Comparison of ENCODE assay signal across 9 mouse cellular contexts in the genomic region with DNA sequence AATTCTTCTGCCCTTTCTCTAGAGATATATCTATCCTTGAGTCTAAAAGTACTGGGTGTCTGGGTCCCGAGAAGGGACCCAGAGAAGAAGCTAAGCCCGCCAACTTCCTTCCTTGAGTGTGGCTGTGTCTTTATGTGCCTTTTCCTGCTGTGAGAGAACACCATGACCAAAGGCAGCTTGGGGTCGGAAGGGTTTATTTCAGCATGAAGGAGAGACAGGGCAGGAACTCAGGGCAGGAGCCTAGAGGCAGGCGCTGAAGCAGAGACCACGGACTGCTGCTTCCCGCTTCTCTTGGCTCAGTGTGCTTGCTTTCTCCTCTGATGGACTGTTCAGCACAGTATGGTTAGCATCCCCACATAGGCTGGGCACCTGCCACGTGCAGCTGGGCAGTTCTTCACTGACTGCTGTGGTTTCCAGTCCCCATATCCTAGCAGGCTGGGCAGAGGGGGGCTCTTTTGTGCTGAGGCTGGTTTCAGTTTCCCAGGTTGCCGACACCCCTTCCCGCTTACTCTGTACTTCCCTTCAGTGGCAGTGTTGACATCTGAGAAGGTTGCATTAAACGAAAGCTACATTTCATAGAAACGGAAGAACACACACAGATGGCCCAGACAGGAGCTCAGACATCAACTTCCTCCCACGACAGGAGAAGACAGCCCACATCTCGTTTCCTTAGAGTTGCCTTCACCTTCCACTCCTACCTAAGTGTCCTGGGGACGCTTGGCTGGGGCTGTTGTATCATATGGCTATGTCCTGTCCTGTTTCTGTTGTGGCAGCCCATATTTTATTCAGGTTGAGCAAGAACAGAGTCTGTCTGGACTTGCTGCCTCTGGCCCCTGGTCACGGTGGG. TPM values are rescaled to one million over a fixed set of nuclear protein-coding genes. Genes with fewer than 3 reads are reported as not detected.
DNase-seq lines count a peak whose midpoint lies in the region; ATAC-seq and TF ChIP-seq lines count a peak whose summit lies in the region.
"Had no signal": no experiment of that assay in that cellular context is flagged by ENCODE, and none has a peak within 500 bp of the region (broad histone marks: within the 10 kb centered on the region; RNA-seq: fewer than 3 reads in every experiment).

No protein-coding gene starts in this region.

- TF ChIP-seq EP300 in lung, postnatal 0 days (IDR thresholded peaks at IDR 0.05), result no peak

- WGBS in lung, embryonic 14.5 days, result 72% methylated on average over 15 of the region's 15 CpGs
- WGBS in lung, adult 2 months, result 56% methylated on average over 15 of the region's 15 CpGs
- WGBS in lung, postnatal 0 days, result 62% methylated on average over 15 of the region's 15 CpGs
- 2% methylated on average over 15 of the region's 15 CpGs for WGBS in thymus, adult 2 months
- WGBS in forebrain, embryonic 12.5 days, result 91% methylated on average over 15 of the region's 15 CpGs

- no peak overlapping the region for H3K27ac ChIP-seq in lung, embryonic 14.5 days (ENCODE audit: low read depth)
- peak overlapping the region; percentile 96 for H3K27ac ChIP-seq in brown adipose tissue, adult 24 weeks (replicated peaks; ENCODE audit: low read depth, low read length)
- H3K27ac ChIP-seq in lung, postnatal 0 days (ENCODE audit: low read length), result 0 out of 2 replicates have a peak overlapping the region, but pooled peaks have one; percentile 9
- H3K27ac ChIP-seq in thymus, adult 2 months (ENCODE audit: control insufficient read depth, insufficient read depth, low read length), result peak overlapping the region; percentile 90
- no peak overlapping the region for H3K27ac ChIP-seq in forebrain, embryonic 12.5 days
- H3K27ac ChIP-seq: limb, embryonic 12.5 days had no signal

- no peak overlapping the region for H3K4me3 ChIP-seq in lung, embryonic 14.5 days (ENCODE audit: low read depth, low read length)
- no peak overlapping the region for H3K4me3 ChIP-seq in lung, adult 2 months (replicated peaks; ENCODE audit: extremely low read depth, low read depth, low read length)
- H3K4me3 ChIP-seq in brown adipose tissue, adult 24 weeks (ENCODE audit: insufficient read depth, low read depth, low read length), result no peak overlapping the region
- no peak overlapping the region for H3K4me3 ChIP-seq in lung, postnatal 0 days (ENCODE audit: low read depth, low read length)
- H3K4me3 ChIP-seq in thymus, adult 2 months (ENCODE audit: control insufficient read depth, insufficient read depth, low read length), result peak overlapping the region; percentile 51
- H3K4me3 ChIP-seq in forebrain, embryonic 12.5 days (replicated peaks), result no peak overlapping the region
- H3K4me3 ChIP-seq: limb, embryonic 12.5 days had no signal

- H3K4me2 ChIP-seq in lung, embryonic 14.5 days, result no peak overlapping the region
- H3K4me2 ChIP-seq in lung, postnatal 0 days (replicated peaks; ENCODE audit: low read depth, low read length), result no peak overlapping the region
- H3K4me2 ChIP-seq in forebrain, embryonic 12.5 days, result no peak overlapping the region
- H3K4me2 ChIP-seq: limb, embryonic 12.5 days had no signal

- no peaks in the 10 kb centered on the region for H3K36me3 ChIP-seq in lung, embryonic 14.5 days (ENCODE audit: insufficient read depth)
- no peaks in the 10 kb centered on the region for H3K36me3 ChIP-seq in lung, postnatal 0 days (ENCODE audit: insufficient read depth, low read length)
- H3K36me3 ChIP-seq in thymus, adult 2 months (ENCODE audit: control insufficient read depth, insufficient read depth, low read length), result no peaks in the 10 kb centered on the region
- H3K36me3 ChIP-seq in forebrain, embryonic 12.5 days (replicated peaks), result no peaks in the 10 kb centered on the region

- TF ChIP-seq CTCF in lung, embryonic 14.5 days (IDR thresholded peaks at IDR 0.05; ENCODE audit: low read depth), result no peak
- TF ChIP-seq CTCF in lung, adult 2 months (IDR thresholded peaks at IDR 0.05; ENCODE audit: insufficient read depth, low read length), result no peak
- TF ChIP-seq CTCF in lung, postnatal 0 days (IDR thresholded peaks at IDR 0.05), result no peak
- no peak for TF ChIP-seq CTCF in thymus, adult 2 months (IDR thresholded peaks at IDR 0.05; ENCODE audit: borderline replicate concordance, control insufficient read depth, extremely low read depth, insufficient read depth, low read length, poor library complexity)

- peak; percentile 14 for DNase-seq in lung, embryonic 14.5 days
- no peak for DNase-seq in lung, adult 2 months
- DNase-seq in lung, postnatal 0 days (ENCODE audit: low spot score), result peak; percentile 50
- peak; percentile 54 for DNase-seq in thymus, adult 2 months
- no peak for DNase-seq in cerebellum, adult 8-10 months
- DNase-seq in urinary bladder, postnatal 10 days (ENCODE audit: low spot score), result no peak

- no peak overlapping the region for H3K9ac ChIP-seq in lung, embryonic 14.5 days
- H3K9ac ChIP-seq in lung, postnatal 0 days (replicated peaks; ENCODE audit: low read depth), result no peak overlapping the region
- no peak overlapping the region for H3K9ac ChIP-seq in forebrain, embryonic 12.5 days
- H3K9ac ChIP-seq: limb, embryonic 12.5 days had no signal

- H3K27me3 ChIP-seq in lung, embryonic 14.5 days (ENCODE audit: insufficient read depth, low read length), result no peaks in the 10 kb centered on the region
- H3K27me3 ChIP-seq in lung, postnatal 0 days (replicated peaks; ENCODE audit: insufficient read depth, low read length), result no peaks in the 10 kb centered on the region
- H3K27me3 ChIP-seq in thymus, adult 2 months (ENCODE audit: control insufficient read depth, insufficient read depth, low read length), result no peaks in the 10 kb centered on the region
- no peaks in the 10 kb centered on the region for H3K27me3 ChIP-seq in forebrain, embryonic 12.5 days
- H3K27me3 ChIP-seq: limb, embryonic 12.5 days had no signal

- H3K4me1 ChIP-seq in lung, embryonic 14.5 days (ENCODE audit: insufficient read depth), result no peaks in the 10 kb centered on the region
- 0 out of 2 replicates have a peak, but pooled peaks cover 2% of the 10 kb centered on the region for H3K4me1 ChIP-seq in lung, adult 2 months (ENCODE audit: control insufficient read depth, insufficient read depth, low read length)
- peaks cover 27% of the 10 kb centered on the region for H3K4me1 ChIP-seq in brown adipose tissue, adult 24 weeks (ENCODE audit: control insufficient read depth, insufficient read depth, insufficient read length, low read length)
- H3K4me1 ChIP-seq in lung, postnatal 0 days (ENCODE audit: insufficient read depth, low read depth, low read length), result peaks cover 2% of the 10 kb centered on the region; the same call in 1 of the 2 replicates
- peaks cover 42% of the 10 kb centered on the region for H3K4me1 ChIP-seq in thymus, adult 2 months (replicated peaks; ENCODE audit: control insufficient read depth, insufficient read depth, low read length)
- H3K4me1 ChIP-seq in forebrain, embryonic 12.5 days, result peaks cover 3% of the 10 kb centered on the region

- no peak for TF ChIP-seq POLR2A in lung, adult 2 months (IDR thresholded peaks at IDR 0.05; ENCODE audit: borderline replicate concordance, extremely low read depth, low read depth, low read length)
- no peak for TF ChIP-seq POLR2A in thymus, adult 2 months (IDR thresholded peaks at IDR 0.05; ENCODE audit: control insufficient read depth, extremely low read depth, insufficient read depth, low read length, poor library complexity)

- no peaks in the 10 kb centered on the region for H3K9me3 ChIP-seq in lung, embryonic 14.5 days (ENCODE audit: low read depth, low read length)
- no peaks in the 10 kb centered on the region for H3K9me3 ChIP-seq in lung, postnatal 0 days (ENCODE audit: low read length)
- no peaks in the 10 kb centered on the region for H3K9me3 ChIP-seq in forebrain, embryonic 12.5 days

- no peak for ATAC-seq in lung, embryonic 14.5 days (ENCODE audit: insufficient read depth)
- peak; percentile 59 for ATAC-seq in lung, postnatal 0 days
- no peak for ATAC-seq in forebrain, embryonic 12.5 days (ENCODE audit: low FRiP score)

RNA-seq across cellular contexts. Expression of a gene that starts 6.3 kb away (rescaled TPM):
- polyA plus RNA-seq in lung, embryonic 14.5 days (2014; fragmentation: Nextera tagmentation; extraction: Ambion mirVana), result 15.0 and 15.1 TPM in 2 replicates
- polyA plus RNA-seq in lung, adult 2 months (2012; rRNA removed), result 12.2 and 16.4 TPM in 2 replicates
- 56.3 and 63.9 TPM in 2 replicates for polyA plus RNA-seq in brown adipose tissue, adult 24 weeks (2012; ENCODE audit: insufficient read depth, insufficient read length, missing spikeins)
- polyA plus RNA-seq in lung, postnatal 0 days (2015; fragmentation: Nextera tagmentation; extraction: Ambion mirVana), result 15.0 and 16.0 TPM in 2 replicates
- polyA plus RNA-seq in thymus, adult 2 months (2012; rRNA removed), result 30.9 and 44.8 TPM in 2 replicates
- polyA plus RNA-seq in forebrain, embryonic 12.5 days (2016; fragmentation: Nextera tagmentation; extraction: Ambion mirVana), result 12.1 and 14.2 TPM in 2 replicates

RNA-seq across cellular contexts. Expression of a gene that starts 38.5 kb away (rescaled TPM):
- 4.5 and 4.7 TPM in 2 replicates for polyA plus RNA-seq in lung, embryonic 14.5 days (2014; fragmentation: Nextera tagmentation; extraction: Ambion mirVana)
- polyA plus RNA-seq in lung, adult 2 months (2012; rRNA removed), result 3.2 and 4.4 TPM in 2 replicates
- polyA plus RNA-seq in brown adipose tissue, adult 24 weeks (2012; ENCODE audit: insufficient read depth, insufficient read length, missing spikeins), result 1.1 and 3.3 TPM in 2 replicates
- polyA plus RNA-seq in lung, postnatal 0 days (2015; fragmentation: Nextera tagmentation; extraction: Ambion mirVana), result 2.5 and 3.9 TPM in 2 replicates
- 5.8 and 6.2 TPM in 2 replicates for polyA plus RNA-seq in thymus, adult 2 months (2012; rRNA removed)
- 1.3 and 1.4 TPM in 2 replicates for polyA plus RNA-seq in forebrain, embryonic 12.5 days (2016; fragmentation: Nextera tagmentation; extraction: Ambion mirVana)

Comparison
In these comparisons a context has a peak if more than half of its experiments do, and no peak if none do; other contexts are left out.
1. DNase-seq: peak in lung, embryonic 14.5 days (single experiment), lung, postnatal 0 days (single experiment) and thymus, adult 2 months (single experiment); none in lung, adult 2 months (single experiment), cerebellum, adult 8-10 months (single experiment) and urinary bladder, postnatal 10 days (single experiment).
2. H3K27ac ChIP-seq: peak in brown adipose tissue, adult 24 weeks (single experiment), lung, postnatal 0 days (single experiment) and thymus, adult 2 months (single experiment); none in lung, embryonic 14.5 days (single experiment) and forebrain, embryonic 12.5 days (single experiment).